Mouse (Mus musculus): ENCODE measurements around the gene Lyve1. TPM values are rescaled to one million over a fixed set of nuclear protein-coding genes. Genes with fewer than 3 reads are reported as not detected.

Gene Lyve1
- polyA plus RNA-seq, 1 experiment from 2014 or later, result 4.7 TPM

DNA sequence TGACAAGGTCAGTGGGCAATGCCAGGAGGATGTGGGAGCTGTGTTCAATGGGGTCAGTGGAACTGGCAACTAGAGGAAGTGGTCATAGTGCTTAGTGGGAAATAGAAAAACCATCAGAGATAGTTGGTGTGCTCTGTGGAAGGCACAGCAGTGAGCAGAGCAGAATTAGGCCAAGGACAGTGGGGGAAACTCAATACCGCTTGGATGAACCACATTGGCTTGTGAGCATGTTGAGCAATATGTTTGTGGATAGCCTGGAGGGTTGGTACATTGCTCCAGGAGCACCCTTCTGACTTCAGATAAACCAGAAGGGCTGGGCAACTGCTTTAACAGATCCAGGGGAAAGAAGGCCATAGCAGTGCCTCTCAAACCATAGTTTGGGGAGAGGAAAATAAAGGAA lies 14.7 kb downstream of the Lyve1 start:
- Histone ChIP-seq H3K27ac (no peak overlapping the region), H3K9ac (no peak overlapping the region), H3K4me2 (replicated peaks) (no peak overlapping the region), H3K36me3 (no peaks in the 10 kb centered on the region), H3K4me1 (peaks cover 6% of the 10 kb centered on the region), H3K27me3 (peaks cover 3% of the 10 kb centered on the region; the same call in 1 of the 2 replicates), H3K9me3 (replicated peaks) (no peaks in the 10 kb centered on the region), H3K4me3 (no peak overlapping the region)
- no peak for ATAC-seq (ENCODE audit: low FRiP score)
- 87% methylated on average over 1 of the region's 1 CpGs for WGBS

DNA sequence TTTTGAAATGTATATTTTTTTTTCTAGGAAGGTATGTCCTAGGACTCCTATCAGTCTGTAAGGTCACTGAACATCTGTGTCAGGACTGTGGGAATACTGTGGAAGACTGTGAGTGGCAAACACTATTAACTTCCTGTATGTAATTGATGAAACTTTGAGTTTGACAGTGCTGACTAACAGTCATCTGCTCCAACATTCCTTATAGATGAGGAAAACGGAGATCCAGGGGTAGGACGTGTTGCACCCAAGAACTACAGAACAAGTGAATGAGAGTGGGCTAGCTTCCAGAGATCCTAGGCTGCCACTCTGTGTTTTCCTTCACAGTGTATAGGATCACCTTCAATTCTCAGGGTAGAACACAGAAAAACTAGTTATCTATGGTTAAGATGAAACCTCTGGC lies 15.7 kb downstream of the Lyve1 start:
- Histone ChIP-seq H3K4me2 (replicated peaks) (no peak overlapping the region), H3K4me3 (no peak overlapping the region), H3K27me3 (peaks cover 3% of the 10 kb centered on the region; the same call in 1 of the 2 replicates), H3K4me1 (peaks cover 8% of the 10 kb centered on the region), H3K9me3 (replicated peaks) (no peaks in the 10 kb centered on the region), H3K36me3 (no peaks in the 10 kb centered on the region), H3K9ac (no peak overlapping the region), H3K27ac (no peak overlapping the region)
- ATAC-seq (ENCODE audit: low FRiP score), result no peak
- 77% methylated on average over 2 of the region's 2 CpGs for WGBS

- ATAC-seq (ENCODE audit: low FRiP score), result peak; percentile 94
- H3K27me3 ChIP-seq, result peaks cover 3% of the 10 kb centered on the region; the same call in 1 of the 2 replicates
- H3K9me3 ChIP-seq (replicated peaks), result no peaks in the 10 kb centered on the region
- under 1% methylated on average over 42 of the region's 42 CpGs for WGBS
- H3K4me2 ChIP-seq (replicated peaks), result peak within 1 kb of the TSS; percentile 78
- H3K4me1 ChIP-seq, result peaks cover 8% of the 10 kb centered on the region
- peak within 1 kb of the TSS; percentile 80 for H3K9ac ChIP-seq
- H3K27ac ChIP-seq, result peak within 1 kb of the TSS; percentile 87
- H3K4me3 ChIP-seq, result peak within 1 kb of the TSS; percentile 75
- H3K36me3 ChIP-seq, result no peaks in the 10 kb centered on the region
Observed at GRCm38 (mm10) chr7:110843916-110844874, 18.8 kb downstream of the Lyve1 start, which contains the start of gene Rnf141. Gene Rnf141 (minus strand): TSS chr7:110844457.

GRCm38 (mm10) chr7:110840332-110840731 lies 22.7 kb downstream of the Lyve1 start:
- Histone ChIP-seq H3K9ac (no peak overlapping the region), H3K27ac (no peak overlapping the region), H3K4me3 (no peak overlapping the region), H3K9me3 (replicated peaks) (no peaks in the 10 kb centered on the region), H3K4me2 (replicated peaks) (no peak overlapping the region), H3K36me3 (no peaks in the 10 kb centered on the region), H3K27me3 (no peaks in the 10 kb centered on the region), H3K4me1 (peaks cover 8% of the 10 kb centered on the region)
- WGBS, result 80% methylated on average over 4 of the region's 4 CpGs
- ATAC-seq (ENCODE audit: low FRiP score), result no peak

DNA sequence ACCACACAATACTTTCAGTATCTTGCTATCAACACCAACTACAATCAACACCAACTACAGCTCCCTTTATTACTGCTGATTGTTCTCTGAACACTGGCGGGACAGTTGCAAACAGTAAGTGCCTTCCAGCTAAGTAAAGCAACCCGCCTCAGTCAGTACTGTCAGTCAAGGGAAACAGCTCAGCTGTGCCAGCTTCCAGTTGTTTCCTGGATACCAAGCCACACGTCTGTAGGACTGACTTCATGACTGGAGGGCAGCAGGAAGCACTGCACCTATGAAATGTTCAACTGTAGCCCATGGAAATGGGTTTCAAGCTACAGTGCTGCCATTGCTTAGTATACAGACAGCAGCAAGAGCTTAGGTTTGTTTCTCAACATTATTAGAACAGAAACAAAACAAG lies 28.5 kb downstream of the Lyve1 start:
- Histone ChIP-seq H3K27ac (no peak overlapping the region), H3K36me3 (0 out of 2 replicates have a peak, but pooled peaks cover 8% of the 10 kb centered on the region), H3K9me3 (replicated peaks) (no peaks in the 10 kb centered on the region), H3K9ac (no peak overlapping the region), H3K4me2 (replicated peaks) (no peak overlapping the region), H3K4me1 (no peaks in the 10 kb centered on the region), H3K27me3 (no peaks in the 10 kb centered on the region), H3K4me3 (no peak overlapping the region)
- 68% methylated on average over 3 of the region's 3 CpGs for WGBS
- ATAC-seq (ENCODE audit: low FRiP score), result no peak

- Histone ChIP-seq H3K36me3 (0 out of 2 replicates have a peak, but pooled peaks cover 8% of the 10 kb centered on the region), H3K9me3 (replicated peaks) (no peaks in the 10 kb centered on the region), H3K27ac (no peak overlapping the region), H3K9ac (no peak overlapping the region), H3K27me3 (no peaks in the 10 kb centered on the region), H3K4me3 (no peak overlapping the region), H3K4me1 (no peaks in the 10 kb centered on the region), H3K4me2 (replicated peaks) (no peak overlapping the region)
- no peak for ATAC-seq (ENCODE audit: low FRiP score)
- WGBS, result 100% methylated on average over 1 of the region's 1 CpGs
Observed at GRCm38 (mm10) chr7:110834018-110834417, 29.0 kb downstream of the Lyve1 start.

DNA sequence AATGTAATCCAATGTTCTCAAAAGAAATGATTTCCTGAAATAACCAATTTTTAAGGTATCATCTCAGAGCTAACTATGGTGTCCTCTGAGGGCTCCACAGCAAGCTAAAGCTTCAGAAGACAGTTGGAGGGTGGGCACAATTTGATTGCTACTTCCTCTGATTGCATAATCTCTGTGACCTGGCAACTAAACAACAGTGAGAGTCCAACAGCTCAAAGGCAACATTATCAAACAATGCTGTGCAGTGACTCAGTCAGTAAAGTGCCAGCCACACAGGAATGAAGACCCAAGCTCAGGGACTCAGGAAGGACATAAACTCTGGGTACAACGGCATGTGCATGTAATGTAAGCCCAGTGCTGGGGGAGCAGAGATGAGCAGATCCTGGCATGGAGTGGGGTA lies 30.0 kb downstream of the Lyve1 start:
- no peak overlapping the region for H3K4me3 ChIP-seq
- no peaks in the 10 kb centered on the region for H3K27me3 ChIP-seq
- H3K4me1 ChIP-seq, result no peaks in the 10 kb centered on the region
- 0 out of 2 replicates have a peak, but pooled peaks cover 8% of the 10 kb centered on the region for H3K36me3 ChIP-seq
- no peak overlapping the region for H3K9ac ChIP-seq
- ATAC-seq (ENCODE audit: low FRiP score), result no peak
- no peaks in the 10 kb centered on the region for H3K9me3 ChIP-seq (replicated peaks)
- H3K27ac ChIP-seq, result no peak overlapping the region
- WGBS, result 97% methylated on average over 1 of the region's 1 CpGs
- no peak overlapping the region for H3K4me2 ChIP-seq (replicated peaks)

DNA sequence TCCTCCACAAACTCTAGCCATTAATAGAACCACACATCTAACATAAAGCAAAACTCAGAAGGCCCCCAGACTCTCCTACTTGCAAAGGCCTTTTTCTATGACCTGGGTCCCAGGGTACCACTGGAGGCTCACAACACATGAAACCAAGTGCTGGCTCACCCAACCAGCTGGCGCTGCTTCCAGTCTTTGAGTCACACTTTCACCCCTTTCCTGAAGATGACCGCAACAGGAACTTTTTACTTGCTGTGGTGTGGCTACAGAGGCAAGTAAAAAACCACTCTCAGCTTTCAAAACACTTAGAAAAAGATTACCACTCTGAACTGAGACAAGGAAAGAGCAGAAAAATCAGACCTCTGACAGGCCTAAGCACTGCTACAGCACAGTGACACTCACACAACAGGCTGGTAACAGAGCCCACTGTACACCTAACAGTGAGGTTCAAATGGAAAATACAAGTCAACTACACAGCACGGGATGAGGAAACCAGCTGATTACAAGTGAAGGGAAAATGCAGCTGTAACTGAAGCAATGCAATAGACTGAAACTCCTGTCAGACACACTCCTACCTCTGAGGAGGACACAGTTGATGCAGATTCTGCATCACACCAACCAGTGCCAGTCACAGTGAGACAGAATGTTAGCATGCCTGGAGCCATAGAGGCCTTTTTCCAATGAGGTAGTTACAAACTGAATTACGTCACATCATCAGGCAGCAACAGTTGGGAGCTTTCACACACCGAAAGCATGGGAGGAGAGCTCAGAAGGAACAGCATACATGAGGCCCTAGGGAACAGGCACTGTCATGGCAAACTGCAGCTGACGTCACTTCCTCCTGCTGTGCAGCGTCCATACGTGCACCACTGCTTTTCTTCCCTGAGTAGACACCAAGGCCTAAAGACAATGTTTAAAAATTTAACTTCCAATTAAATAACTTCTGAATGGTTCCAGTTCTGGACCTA lies 38.8 kb downstream of the Lyve1 start:
- 91% methylated on average over 8 of the region's 8 CpGs for WGBS
- H3K36me3 ChIP-seq, result peaks cover 19% of the 10 kb centered on the region; the same call in 1 of the 2 replicates
- no peak overlapping the region for H3K4me2 ChIP-seq (replicated peaks)
- no peaks in the 10 kb centered on the region for H3K27me3 ChIP-seq
- no peak overlapping the region for H3K9ac ChIP-seq
- H3K4me1 ChIP-seq, result no peaks in the 10 kb centered on the region
- no peak overlapping the region for H3K27ac ChIP-seq
- no peak for ATAC-seq (ENCODE audit: low FRiP score)
- no peak overlapping the region for H3K4me3 ChIP-seq
- H3K9me3 ChIP-seq (replicated peaks), result no peaks in the 10 kb centered on the region

DNA sequence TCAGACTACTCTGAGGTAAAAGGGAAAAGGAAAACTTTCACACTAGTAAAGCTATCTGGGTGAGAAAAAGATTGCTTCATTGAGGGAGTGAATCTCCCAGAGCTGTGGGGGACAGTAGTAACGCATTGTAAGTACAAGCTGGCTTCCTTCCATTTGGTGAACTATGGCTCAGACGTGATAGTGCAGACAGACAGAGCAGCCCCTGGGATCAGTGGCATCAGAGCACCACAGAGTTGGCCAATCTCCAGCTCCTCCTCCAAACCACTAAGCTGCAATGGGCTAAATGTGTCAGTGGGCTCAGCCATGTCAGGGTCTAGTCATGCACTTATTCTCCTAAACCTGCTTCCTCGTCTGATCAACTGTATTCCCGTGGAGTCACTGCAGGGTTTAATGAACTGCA lies 39.4 kb downstream of the Lyve1 start:
- peaks cover 19% of the 10 kb centered on the region; the same call in 1 of the 2 replicates for H3K36me3 ChIP-seq
- WGBS, result 77% methylated on average over 4 of the region's 4 CpGs
- H3K27me3 ChIP-seq, result no peaks in the 10 kb centered on the region
- H3K9me3 ChIP-seq (replicated peaks), result no peaks in the 10 kb centered on the region
- no peak overlapping the region for H3K27ac ChIP-seq
- H3K4me1 ChIP-seq, result no peaks in the 10 kb centered on the region
- no peak overlapping the region for H3K4me3 ChIP-seq
- no peak for ATAC-seq (ENCODE audit: low FRiP score)
- H3K9ac ChIP-seq, result no peak overlapping the region
- H3K4me2 ChIP-seq (replicated peaks), result no peak overlapping the region

DNA sequence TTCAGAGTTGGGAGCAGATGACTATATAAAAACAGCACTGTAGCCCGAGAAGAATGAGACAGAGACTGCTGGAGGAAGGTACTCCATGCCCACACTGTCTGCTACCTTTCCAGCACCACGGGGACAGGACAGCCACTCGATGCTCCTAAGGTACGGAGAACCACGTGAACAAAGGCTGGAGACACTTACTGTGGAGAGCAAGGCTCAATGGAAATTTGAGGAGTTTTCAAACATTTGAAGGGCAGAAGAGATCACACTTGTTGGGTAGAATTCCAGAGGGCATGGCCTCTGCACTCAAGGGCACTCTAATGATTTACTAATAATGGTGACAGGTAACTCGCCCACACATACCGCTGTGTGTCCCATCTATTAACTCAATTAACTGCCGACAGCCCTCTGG lies 40.0 kb downstream of the Lyve1 start:
- H3K9ac ChIP-seq, result no peak overlapping the region
- no peak overlapping the region for H3K4me3 ChIP-seq
- ATAC-seq (ENCODE audit: low FRiP score), result no peak
- peaks cover 19% of the 10 kb centered on the region; the same call in 1 of the 2 replicates for H3K36me3 ChIP-seq
- no peak overlapping the region for H3K4me2 ChIP-seq (replicated peaks)
- H3K27ac ChIP-seq, result no peak overlapping the region
- H3K9me3 ChIP-seq (replicated peaks), result no peaks in the 10 kb centered on the region
- H3K4me1 ChIP-seq, result no peaks in the 10 kb centered on the region
- H3K27me3 ChIP-seq, result no peaks in the 10 kb centered on the region
- WGBS, result 83% methylated on average over 8 of the region's 8 CpGs

GRCm38 (mm10) chr7:110822055-110822454 lies 41.0 kb downstream of the Lyve1 start:
- Histone ChIP-seq H3K36me3 (peaks cover 19% of the 10 kb centered on the region; the same call in 1 of the 2 replicates), H3K4me2 (replicated peaks) (no peak overlapping the region), H3K4me3 (no peak overlapping the region), H3K27me3 (no peaks in the 10 kb centered on the region), H3K27ac (no peak overlapping the region), H3K9me3 (replicated peaks) (no peaks in the 10 kb centered on the region), H3K9ac (no peak overlapping the region), H3K4me1 (no peaks in the 10 kb centered on the region)
- 73% methylated on average over 4 of the region's 4 CpGs for WGBS
- ATAC-seq (ENCODE audit: low FRiP score), result no peak

- no peak for ATAC-seq (ENCODE audit: low FRiP score)
- H3K27ac ChIP-seq, result no peak overlapping the region
- no peak overlapping the region for H3K9ac ChIP-seq
- H3K36me3 ChIP-seq, result peaks cover 19% of the 10 kb centered on the region; the same call in 1 of the 2 replicates
- no peak overlapping the region for H3K4me2 ChIP-seq (replicated peaks)
- 52% methylated on average over 3 of the region's 3 CpGs for WGBS
- H3K4me3 ChIP-seq, result no peak overlapping the region
- H3K27me3 ChIP-seq, result no peaks in the 10 kb centered on the region
- no peaks in the 10 kb centered on the region for H3K9me3 ChIP-seq (replicated peaks)
- no peaks in the 10 kb centered on the region for H3K4me1 ChIP-seq
Observed at GRCm38 (mm10) chr7:110821653-110822052, 41.4 kb downstream of the Lyve1 start.
